Mouse (Mus musculus) bone marrow macrophage, adult 2 months (primary cell): ENCODE measurements around the gene Kcnj12. TPM values are rescaled to one million over a fixed set of nuclear protein-coding genes. Genes with fewer than 3 reads are reported as not detected.

Experiments
- H3K27ac ChIP-seq: 2 replicates; pipeline ENCODE4 v1.5.1; 2012; ENCODE audit warnings: low read depth, low read length; ENCODE audit not compliant: insufficient read depth
- H3K4me1 ChIP-seq: 2 replicates; pipeline ENCODE4 v1.6.1; 2012; ENCODE audit warnings: low read length; ENCODE audit not compliant: control insufficient read depth, insufficient read depth
- H3K4me3 ChIP-seq: 2 replicates; pipeline ENCODE4 v1.5.1; 2012; ENCODE audit warnings: mild to moderate bottlenecking, low read length, moderate library complexity; ENCODE audit not compliant: insufficient read depth
- CTCF ChIP-seq: IDR thresholded peaks from 2 replicates; pipeline ENCODE4 v1.5.1; 2012; ENCODE audit warnings: low read depth, mild to moderate bottlenecking, low read length, moderate library complexity
- POLR2A ChIP-seq: IDR thresholded peaks from 2 replicates; pipeline ENCODE4 v1.6.1; 2012; ENCODE audit warnings: mild to moderate bottlenecking, low read depth, low read length, borderline replicate concordance
- polyA plus RNA-seq: library from polyadenylated mRNA; stranded (reverse); fragments of >200 nt; gene quantifications from 2 replicates; pipeline ENCODE4 v1.2.4, GENCODE M21; 2012; ENCODE audit not compliant: missing spikeins, insufficient read depth, insufficient read length

The Kcnj12 gene
- polyA plus RNA-seq, 1 experiment = not detected

- Histone ChIP-seq H3K27ac (no peak overlapping the region), H3K4me3 (no peak overlapping the region)
- no peak for TF ChIP-seq POLR2A
- TF ChIP-seq CTCF = no peak
Measured at GRCm38 (mm10) chr11:61047441-61047840, 25.1 kb downstream of the Kcnj12 start.

GRCm38 (mm10) chr11:61051151-61051550 lies 28.8 kb downstream of the Kcnj12 start:
- TF ChIP-seq POLR2A = no peak
- TF ChIP-seq CTCF = no peak
- no peak overlapping the region for H3K27ac ChIP-seq
- no peaks in the 10 kb centered on the region for H3K4me1 ChIP-seq
- no peak overlapping the region for H3K4me3 ChIP-seq

More at GRCm38 (mm10) chr11:61047441-61047840, 25.1 kb downstream of the Kcnj12 start:
- peaks cover 4% of the 10 kb centered on the region; the same call in 1 of the 2 replicates for H3K4me1 ChIP-seq

- TF ChIP-seq CTCF = no peak
- TF ChIP-seq POLR2A = no peak
- H3K4me3 ChIP-seq = no peak overlapping the region
- no peak overlapping the region for H3K27ac ChIP-seq
- no peaks in the 10 kb centered on the region for H3K4me1 ChIP-seq
Measured at GRCm38 (mm10) chr11:61056871-61057270, 34.5 kb downstream of the Kcnj12 start.

GRCm38 (mm10) chr11:61059691-61060457 lies 37.5 kb downstream of the Kcnj12 start:
- no peaks in the 10 kb centered on the region for H3K4me1 ChIP-seq
- TF ChIP-seq CTCF (no peak), POLR2A (no peak)
- H3K4me3 ChIP-seq = no peak overlapping the region
- H3K27ac ChIP-seq = no peak overlapping the region

GRCm38 (mm10) chr11:61060634-61061033 lies 38.3 kb downstream of the Kcnj12 start:
- no peak overlapping the region for H3K27ac ChIP-seq
- no peak overlapping the region for H3K4me3 ChIP-seq
- TF ChIP-seq POLR2A (no peak), CTCF (no peak)
- no peaks in the 10 kb centered on the region for H3K4me1 ChIP-seq

- no peak overlapping the region for H3K4me3 ChIP-seq
- H3K27ac ChIP-seq = no peak overlapping the region
- H3K4me1 ChIP-seq = no peaks in the 10 kb centered on the region
- no peak for TF ChIP-seq POLR2A
- no peak for TF ChIP-seq CTCF
Measured at GRCm38 (mm10) chr11:61062548-61063461, 40.4 kb downstream of the Kcnj12 start.

- TF ChIP-seq CTCF (no peak), POLR2A (no peak)
- no peaks in the 10 kb centered on the region for H3K4me1 ChIP-seq
- no peak overlapping the region for H3K27ac ChIP-seq
- no peak overlapping the region for H3K4me3 ChIP-seq
Measured at GRCm38 (mm10) chr11:61063503-61063902, 41.1 kb downstream of the Kcnj12 start.

- no peak for TF ChIP-seq CTCF
- no peak for TF ChIP-seq POLR2A
- no peaks in the 10 kb centered on the region for H3K4me1 ChIP-seq
- no peak overlapping the region for H3K4me3 ChIP-seq
- H3K27ac ChIP-seq = no peak overlapping the region
Measured at GRCm38 (mm10) chr11:61065620-61066019, 43.3 kb downstream of the Kcnj12 start.

- TF ChIP-seq CTCF = no peak
- TF ChIP-seq POLR2A = no peak
- Histone ChIP-seq H3K27ac (no peak overlapping the region), H3K4me3 (no peak overlapping the region), H3K4me1 (no peaks in the 10 kb centered on the region)
Measured at GRCm38 (mm10) chr11:61067133-61067835, 44.9 kb downstream of the Kcnj12 start.
